Mouse (Mus musculus): ENCODE results near the gene Fau. TPM values are rescaled to one million over a fixed set of nuclear protein-coding genes. Genes with fewer than 3 reads are reported as not detected.

The Fau gene
- polyA plus RNA-seq (2015; fragmentation: Illumina TruSeq; extraction: RNeasy Lipid Tissue Mini Kit (QIAGEN cat#74804); ENCODE audit: low read depth, low replicate concordance), result 1,093 TPM

GRCm38 (mm10) chr19:6057313-6058096 is at the start of gene Fau, which contains the start of gene Mrpl49:
Gene Fau (plus strand): TSS chr19:6057844.
Gene Mrpl49 (minus strand): TSS chr19:6057785.

GRCm38 (mm10) chr19:6015511-6016315 is 41.9 kb upstream of the Fau start, which contains the start of gene Capn1:
Gene Capn1 (minus strand): TSS chr19:6015897.

GRCm38 (mm10) chr19:6046294-6047153 is 11.1 kb upstream of the Fau start, which contains the start of gene Syvn1:
Gene Syvn1 (plus strand): TSS chr19:6046576.

GRCm38 (mm10) chr19:6061021-6061533 is 3.4 kb downstream of the Fau start, which contains the start of gene Znhit2:
Gene Znhit2 (plus strand): TSS chr19:6061192.

GRCm38 (mm10) chr19:6067724-6068415 is 10.2 kb downstream of the Fau start, which contains the start of gene Tm7sf2:
Gene Tm7sf2 (minus strand): TSS chr19:6068373.

GRCm38 (mm10) chr19:6076564-6077393 is 19.1 kb downstream of the Fau start, which contains the start of gene Vps51:
Gene Vps51 (minus strand): TSS chr19:6077231.

GRCm38 (mm10) chr19:6079983-6080480 is 22.4 kb downstream of the Fau start, which contains the start of gene Tmem262:
Gene Tmem262 (plus strand): TSS chr19:6080033.

GRCm38 (mm10) chr19:6082156-6082555 is 24.5 kb downstream of the Fau start, which contains the start of gene Gm28374:
Gene Gm28374 (minus strand): TSS chr19:6082256.

GRCm38 (mm10) chr19:6084478-6085248 is 27.0 kb downstream of the Fau start, which contains the start of the genes Zfpl1 and Cdca5:
Gene Zfpl1 (minus strand): TSS chr19:6084956.
Gene Cdca5 (plus strand): TSS chr19:6084983.

GRCm38 (mm10) chr19:6094119-6094518 is 36.5 kb downstream of the Fau start, which contains the start of gene AC131692.1:
Gene AC131692.1 (plus strand): TSS chr19:6094419.

GRCm38 (mm10) chr19:6105586-6105985 is 47.9 kb downstream of the Fau start, which contains the start of gene Naaladl1:
Gene Naaladl1 (plus strand): TSS chr19:6105782.

Other genes with a start within 250 kb of the Fau start
- 14.4 TPM for gene Frmd8, start 182.6 kb upstream of the Fau start, polyA plus RNA-seq (2015; fragmentation: Illumina TruSeq; extraction: RNeasy Lipid Tissue Mini Kit (QIAGEN cat#74804); ENCODE audit: low read depth, low replicate concordance)
- gene Slc25a45, start 180.0 kb upstream of the Fau start, polyA plus RNA-seq (2015; fragmentation: Illumina TruSeq; extraction: RNeasy Lipid Tissue Mini Kit (QIAGEN cat#74804); ENCODE audit: low read depth, low replicate concordance), result 5.1 TPM
- 3.6 TPM for gene Tigd3, start 163.7 kb upstream of the Fau start, polyA plus RNA-seq (2015; fragmentation: Illumina TruSeq; extraction: RNeasy Lipid Tissue Mini Kit (QIAGEN cat#74804); ENCODE audit: low read depth, low replicate concordance)
- 58.0 TPM for gene Dpf2, start 144.8 kb upstream of the Fau start, polyA plus RNA-seq (2015; fragmentation: Illumina TruSeq; extraction: RNeasy Lipid Tissue Mini Kit (QIAGEN cat#74804); ENCODE audit: low read depth, low replicate concordance)
- gene Cdc42ep2, start 133.0 kb upstream of the Fau start, polyA plus RNA-seq (2015; fragmentation: Illumina TruSeq; extraction: RNeasy Lipid Tissue Mini Kit (QIAGEN cat#74804); ENCODE audit: low read depth, low replicate concordance), result 9.0 TPM
- 7.5 TPM for gene Pola2, start 93.6 kb upstream of the Fau start, polyA plus RNA-seq (2015; fragmentation: Illumina TruSeq; extraction: RNeasy Lipid Tissue Mini Kit (QIAGEN cat#74804); ENCODE audit: low read depth, low replicate concordance)
- not detected for gene Slc22a20, start 71.7 kb upstream of the Fau start, polyA plus RNA-seq (2015; fragmentation: Illumina TruSeq; extraction: RNeasy Lipid Tissue Mini Kit (QIAGEN cat#74804); ENCODE audit: low read depth, low replicate concordance)
- 17.9 TPM for gene Capn1, start 41.9 kb upstream of the Fau start, polyA plus RNA-seq (2015; fragmentation: Illumina TruSeq; extraction: RNeasy Lipid Tissue Mini Kit (QIAGEN cat#74804); ENCODE audit: low read depth, low replicate concordance)
- 33.6 TPM for gene Syvn1, start 11.3 kb upstream of the Fau start, polyA plus RNA-seq (2015; fragmentation: Illumina TruSeq; extraction: RNeasy Lipid Tissue Mini Kit (QIAGEN cat#74804); ENCODE audit: low read depth, low replicate concordance)
- gene Mrpl49, start 59 bp upstream of the Fau start, polyA plus RNA-seq (2015; fragmentation: Illumina TruSeq; extraction: RNeasy Lipid Tissue Mini Kit (QIAGEN cat#74804); ENCODE audit: low read depth, low replicate concordance), result 61.3 TPM
- 30.1 TPM for gene Znhit2, start 3.3 kb downstream of the Fau start, polyA plus RNA-seq (2015; fragmentation: Illumina TruSeq; extraction: RNeasy Lipid Tissue Mini Kit (QIAGEN cat#74804); ENCODE audit: low read depth, low replicate concordance)
- 37.3 TPM for gene Tm7sf2, start 10.5 kb downstream of the Fau start, polyA plus RNA-seq (2015; fragmentation: Illumina TruSeq; extraction: RNeasy Lipid Tissue Mini Kit (QIAGEN cat#74804); ENCODE audit: low read depth, low replicate concordance)
- gene Vps51, start 19.4 kb downstream of the Fau start, polyA plus RNA-seq (2015; fragmentation: Illumina TruSeq; extraction: RNeasy Lipid Tissue Mini Kit (QIAGEN cat#74804); ENCODE audit: low read depth, low replicate concordance), result 58.5 TPM
- not detected for gene Tmem262, start 22.2 kb downstream of the Fau start, polyA plus RNA-seq (2015; fragmentation: Illumina TruSeq; extraction: RNeasy Lipid Tissue Mini Kit (QIAGEN cat#74804); ENCODE audit: low read depth, low replicate concordance)
- not detected for gene Gm28374, start 24.4 kb downstream of the Fau start, polyA plus RNA-seq (2015; fragmentation: Illumina TruSeq; extraction: RNeasy Lipid Tissue Mini Kit (QIAGEN cat#74804); ENCODE audit: low read depth, low replicate concordance)
- gene Zfpl1, start 27.1 kb downstream of the Fau start, polyA plus RNA-seq (2015; fragmentation: Illumina TruSeq; extraction: RNeasy Lipid Tissue Mini Kit (QIAGEN cat#74804); ENCODE audit: low read depth, low replicate concordance), result 47.7 TPM
- 0.42 TPM for gene Cdca5, start 27.1 kb downstream of the Fau start, polyA plus RNA-seq (2015; fragmentation: Illumina TruSeq; extraction: RNeasy Lipid Tissue Mini Kit (QIAGEN cat#74804); ENCODE audit: low read depth, low replicate concordance)
- not detected for gene AC131692.1, start 36.6 kb downstream of the Fau start, polyA plus RNA-seq (2015; fragmentation: Illumina TruSeq; extraction: RNeasy Lipid Tissue Mini Kit (QIAGEN cat#74804); ENCODE audit: low read depth, low replicate concordance)
- gene Naaladl1, start 47.9 kb downstream of the Fau start, polyA plus RNA-seq (2015; fragmentation: Illumina TruSeq; extraction: RNeasy Lipid Tissue Mini Kit (QIAGEN cat#74804); ENCODE audit: low read depth, low replicate concordance), result not detected
- 16.8 TPM for gene Sac3d1, start 60.8 kb downstream of the Fau start, polyA plus RNA-seq (2015; fragmentation: Illumina TruSeq; extraction: RNeasy Lipid Tissue Mini Kit (QIAGEN cat#74804); ENCODE audit: low read depth, low replicate concordance)
- gene Snx15, start 70.5 kb downstream of the Fau start, polyA plus RNA-seq (2015; fragmentation: Illumina TruSeq; extraction: RNeasy Lipid Tissue Mini Kit (QIAGEN cat#74804); ENCODE audit: low read depth, low replicate concordance), result 39.0 TPM
- not detected for gene Batf2, start 83.1 kb downstream of the Fau start, polyA plus RNA-seq (2015; fragmentation: Illumina TruSeq; extraction: RNeasy Lipid Tissue Mini Kit (QIAGEN cat#74804); ENCODE audit: low read depth, low replicate concordance)
- 91.3 TPM for gene Arl2, start 83.7 kb downstream of the Fau start, polyA plus RNA-seq (2015; fragmentation: Illumina TruSeq; extraction: RNeasy Lipid Tissue Mini Kit (QIAGEN cat#74804); ENCODE audit: low read depth, low replicate concordance)
- gene Majin, start 126.5 kb downstream of the Fau start, polyA plus RNA-seq (2015; fragmentation: Illumina TruSeq; extraction: RNeasy Lipid Tissue Mini Kit (QIAGEN cat#74804); ENCODE audit: low read depth, low replicate concordance), result not detected
- gene Gpha2, start 168.5 kb downstream of the Fau start, polyA plus RNA-seq (2015; fragmentation: Illumina TruSeq; extraction: RNeasy Lipid Tissue Mini Kit (QIAGEN cat#74804); ENCODE audit: low read depth, low replicate concordance), result not detected
- gene Ppp2r5b, start 178.0 kb downstream of the Fau start, polyA plus RNA-seq (2015; fragmentation: Illumina TruSeq; extraction: RNeasy Lipid Tissue Mini Kit (QIAGEN cat#74804); ENCODE audit: low read depth, low replicate concordance), result 120 TPM
- gene Atg2a, start 183.8 kb downstream of the Fau start, polyA plus RNA-seq (2015; fragmentation: Illumina TruSeq; extraction: RNeasy Lipid Tissue Mini Kit (QIAGEN cat#74804); ENCODE audit: low read depth, low replicate concordance), result 18.9 TPM
- gene Ehd1, start 218.9 kb downstream of the Fau start, polyA plus RNA-seq (2015; fragmentation: Illumina TruSeq; extraction: RNeasy Lipid Tissue Mini Kit (QIAGEN cat#74804); ENCODE audit: low read depth, low replicate concordance), result 27.8 TPM
- 2.4 TPM for gene Cdc42bpg, start 248.6 kb downstream of the Fau start, polyA plus RNA-seq (2015; fragmentation: Illumina TruSeq; extraction: RNeasy Lipid Tissue Mini Kit (QIAGEN cat#74804); ENCODE audit: low read depth, low replicate concordance)